Comparison of ENCODE assay signal across 30 mouse cellular contexts in genomic region chr3:143737844-143738243, GRCm38 (mm10).
DNase-seq lines count a peak whose midpoint lies in the region; ATAC-seq lines count a peak whose summit lies in the region.
"Had no signal": no experiment of that assay in that cellular context is flagged by ENCODE, and none has a peak within 500 bp of the region (broad histone marks: within the 10 kb centered on the region; RNA-seq: fewer than 3 reads in every experiment).

No protein-coding gene starts in this region.

- H3K4me3 ChIP-seq in limb, embryonic 11.5 days (ENCODE audit: low read depth, low read length) = no peak overlapping the region
- H3K4me3 ChIP-seq in limb, embryonic 10.5 days = no peak overlapping the region
- H3K4me3 ChIP-seq in limb, embryonic 13.5 days = no peak overlapping the region
- H3K4me3 ChIP-seq in forebrain, embryonic 12.5 days (replicated peaks) = no peak overlapping the region
- H3K4me3 ChIP-seq: embryonic facial prominence, embryonic 10.5 days; embryonic facial prominence, embryonic 13.5 days; erythroblast, embryonic 14.5 days; forebrain, embryonic 13.5 days; heart, adult 2 months; heart, embryonic 10.5 days; heart, embryonic 13.5 days had no signal

- H3K4me1 ChIP-seq in limb, embryonic 11.5 days (ENCODE audit: control insufficient read depth, insufficient read depth, low read length) = peaks cover 1% of the 10 kb centered on the region
- H3K4me1 ChIP-seq in limb, embryonic 10.5 days = peaks cover 16% of the 10 kb centered on the region
- H3K4me1 ChIP-seq in limb, embryonic 13.5 days = peaks cover 26% of the 10 kb centered on the region
- H3K4me1 ChIP-seq in forebrain, embryonic 12.5 days = no peaks in the 10 kb centered on the region
- H3K4me1 ChIP-seq: forebrain, embryonic 13.5 days; heart, embryonic 10.5 days; heart, embryonic 13.5 days had no signal

- no peaks in the 10 kb centered on the region for H3K9me3 ChIP-seq in limb, embryonic 11.5 days (ENCODE audit: control insufficient read depth, low read length)
- H3K9me3 ChIP-seq in limb, embryonic 10.5 days (replicated peaks) = no peaks in the 10 kb centered on the region
- no peaks in the 10 kb centered on the region for H3K9me3 ChIP-seq in limb, embryonic 13.5 days
- no peaks in the 10 kb centered on the region for H3K9me3 ChIP-seq in forebrain, embryonic 12.5 days
- H3K9me3 ChIP-seq: embryonic facial prominence, embryonic 10.5 days; embryonic facial prominence, embryonic 13.5 days; forebrain, embryonic 13.5 days; heart, embryonic 10.5 days; heart, embryonic 13.5 days had no signal

- no peak overlapping the region for H3K27ac ChIP-seq in limb, embryonic 11.5 days (replicated peaks; ENCODE audit: low read depth, low read length)
- H3K27ac ChIP-seq in limb, embryonic 10.5 days = no peak overlapping the region
- H3K27ac ChIP-seq in limb, embryonic 13.5 days = no peak overlapping the region
- H3K27ac ChIP-seq in forebrain, embryonic 12.5 days = no peak overlapping the region
- H3K27ac ChIP-seq: embryonic facial prominence, embryonic 10.5 days; embryonic facial prominence, embryonic 13.5 days; forebrain, embryonic 13.5 days; heart, adult 2 months; heart, embryonic 10.5 days; heart, embryonic 13.5 days; hindbrain, embryonic 14.5 days; hindbrain, postnatal 0 days had no signal

- H3K36me3 ChIP-seq in limb, embryonic 11.5 days (ENCODE audit: control insufficient read depth, insufficient read depth, low read length) = no peaks in the 10 kb centered on the region
- no peaks in the 10 kb centered on the region for H3K36me3 ChIP-seq in limb, embryonic 10.5 days
- no peaks in the 10 kb centered on the region for H3K36me3 ChIP-seq in limb, embryonic 13.5 days
- H3K36me3 ChIP-seq in splenic B cell, adult 2 months (ENCODE audit: control insufficient read depth, insufficient read depth, low read length, poor library complexity, severe bottlenecking) = no peaks in the 10 kb centered on the region
- no peaks in the 10 kb centered on the region for H3K36me3 ChIP-seq in forebrain, embryonic 12.5 days (replicated peaks)
- H3K36me3 ChIP-seq: embryonic facial prominence, embryonic 10.5 days; embryonic facial prominence, embryonic 13.5 days; G1E; heart, embryonic 10.5 days; heart, embryonic 13.5 days had no signal

- H3K27me3 ChIP-seq in limb, embryonic 11.5 days (ENCODE audit: control insufficient read depth, insufficient read depth, low read length) = no peaks in the 10 kb centered on the region
- H3K27me3 ChIP-seq in limb, embryonic 10.5 days (ENCODE audit: low read depth, poor library complexity, severe bottlenecking) = no peaks in the 10 kb centered on the region
- H3K27me3 ChIP-seq in limb, embryonic 13.5 days = no peaks in the 10 kb centered on the region
- H3K27me3 ChIP-seq in splenic B cell, adult 2 months (ENCODE audit: control insufficient read depth, insufficient read depth, low read length, poor library complexity, severe bottlenecking) = no peaks in the 10 kb centered on the region
- no peaks in the 10 kb centered on the region for H3K27me3 ChIP-seq in forebrain, embryonic 12.5 days
- H3K27me3 ChIP-seq: embryonic facial prominence, embryonic 13.5 days; forebrain, embryonic 13.5 days; heart, embryonic 13.5 days; Patski had no signal

- H3K4me2 ChIP-seq in limb, embryonic 11.5 days (ENCODE audit: low read depth, severe bottlenecking) = no peak overlapping the region
- H3K4me2 ChIP-seq in limb, embryonic 13.5 days (replicated peaks) = no peak overlapping the region
- H3K4me2 ChIP-seq in forebrain, embryonic 12.5 days = no peak overlapping the region
- H3K4me2 ChIP-seq: embryonic facial prominence, embryonic 13.5 days; forebrain, embryonic 13.5 days; heart, embryonic 13.5 days; hindbrain, embryonic 14.5 days had no signal

- H3K9ac ChIP-seq in limb, embryonic 11.5 days (ENCODE audit: low read length) = no peak overlapping the region
- H3K9ac ChIP-seq in limb, embryonic 13.5 days = no peak overlapping the region
- H3K9ac ChIP-seq in forebrain, embryonic 12.5 days = no peak overlapping the region
- H3K9ac ChIP-seq: embryonic facial prominence, embryonic 13.5 days; forebrain, embryonic 13.5 days; heart, embryonic 13.5 days; hindbrain, embryonic 14.5 days had no signal

- ATAC-seq in limb, embryonic 11.5 days (ENCODE audit: insufficient number of reproducible peaks, low FRiP score, low TSS enrichment, low read depth) = peak; percentile 61; the same call in 1 of the 2 replicates
- peak; percentile 44; the same call in 1 of the 2 replicates for ATAC-seq in limb, embryonic 13.5 days (ENCODE audit: low FRiP score, low read depth)
- ATAC-seq in forebrain, embryonic 12.5 days (ENCODE audit: low FRiP score) = no peak
- ATAC-seq: forebrain, embryonic 13.5 days; forebrain, embryonic 16.5 days; hindbrain, postnatal 0 days; Patski had no signal

- peak; percentile 42 for DNase-seq in limb, embryonic 11.5 days (ENCODE audit: low spot score)
- DNase-seq in limb, embryonic 10.5 days (ENCODE audit: low spot score) = no peak
- DNase-seq in forelimb bud, embryonic 11.5 days (ENCODE audit: low read depth, low spot score) = peak; percentile 58
- peak; percentile 42 for DNase-seq in splenic B cell, adult 2 months (ENCODE audit: low read depth, low spot score)
- DNase-seq in right cerebral cortex, postnatal 25 days = no peak
- DNase-seq in cerebellum, postnatal 4 days (ENCODE audit: low spot score in 2 of 2) = no peak
- DNase-seq: adrenal gland, adult 2 months; adrenal gland, postnatal 14 days; cerebellum, adult 11 months; cerebellum, adult 2 months; cerebellum, adult 9-11 months; cerebellum, postnatal 25 days; embryo, embryonic 11 days; gastrocnemius, postnatal 25 days; heart, adult 2 months; heart, postnatal 14 days; heart, postnatal 4 days had no signal

- 37% methylated on average over 6 of the region's 6 CpGs for WGBS in limb, embryonic 11.5 days
- 63% methylated on average over 6 of the region's 6 CpGs for WGBS in limb, embryonic 10.5 days
- 25% methylated on average over 6 of the region's 6 CpGs for WGBS in limb, embryonic 13.5 days
- 75% methylated on average over 6 of the region's 6 CpGs for WGBS in forebrain, embryonic 12.5 days

Comparison
In these comparisons a context has a peak if more than half of its experiments do, and no peak if none do; other contexts are left out.
1. DNase-seq: peak in limb, embryonic 11.5 days (single experiment), forelimb bud, embryonic 11.5 days (single experiment) and splenic B cell, adult 2 months (single experiment); none in limb, embryonic 10.5 days (single experiment), right cerebral cortex, postnatal 25 days (single experiment) and cerebellum, postnatal 4 days (0 of 2).